Mouse (Mus musculus): ENCODE results near the gene Tspan18. TPM values are rescaled to one million over a fixed set of nuclear protein-coding genes. Genes with fewer than 3 reads are reported as not detected.

Gene Tspan18
- polyA plus RNA-seq, 1 experiment: 14.1 TPM

DNA sequence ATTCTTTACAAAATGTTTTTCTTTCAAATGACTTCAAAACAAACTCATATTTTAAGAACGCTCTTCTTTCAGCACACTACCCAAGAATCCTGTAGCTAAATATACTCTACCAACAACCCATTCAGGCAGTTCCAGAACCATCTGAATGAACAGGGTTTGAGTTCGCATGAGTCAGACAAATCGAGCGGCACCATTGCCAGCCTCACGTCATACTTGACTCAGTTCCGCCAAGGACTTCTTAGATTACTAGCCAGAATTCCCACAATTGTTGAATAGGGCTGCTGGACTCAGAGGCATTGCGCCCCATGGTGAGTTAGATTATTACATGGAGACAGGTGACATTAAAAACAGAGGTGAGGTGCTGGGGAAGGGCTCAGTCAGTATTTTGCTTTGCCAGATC lies 58.3 kb downstream of the Tspan18 start:
- no peaks in the 10 kb centered on the region for H3K36me3 ChIP-seq (ENCODE audit: control insufficient read depth, insufficient read depth, low read length)
- H3K4me3 ChIP-seq (ENCODE audit: low read depth, low read length): no peak overlapping the region
- no peak for TF ChIP-seq POLR2A (IDR thresholded peaks at IDR 0.05; ENCODE audit: low read depth, low read length)
- TF ChIP-seq CTCF (IDR thresholded peaks at IDR 0.05; ENCODE audit: extremely low read depth, insufficient read length, insufficient replicate concordance, low read depth, low read length): no peak
- 90% methylated on average over 7 of the region's 7 CpGs for WGBS
- H3K27me3 ChIP-seq (ENCODE audit: control insufficient read depth, insufficient read depth, low read length): no peaks in the 10 kb centered on the region
- no peak overlapping the region for H3K27ac ChIP-seq (ENCODE audit: insufficient read depth, low read depth, low read length)
- peaks cover 5% of the 10 kb centered on the region for H3K4me1 ChIP-seq (ENCODE audit: control insufficient read depth, insufficient read depth, insufficient read length, low read length)

DNA sequence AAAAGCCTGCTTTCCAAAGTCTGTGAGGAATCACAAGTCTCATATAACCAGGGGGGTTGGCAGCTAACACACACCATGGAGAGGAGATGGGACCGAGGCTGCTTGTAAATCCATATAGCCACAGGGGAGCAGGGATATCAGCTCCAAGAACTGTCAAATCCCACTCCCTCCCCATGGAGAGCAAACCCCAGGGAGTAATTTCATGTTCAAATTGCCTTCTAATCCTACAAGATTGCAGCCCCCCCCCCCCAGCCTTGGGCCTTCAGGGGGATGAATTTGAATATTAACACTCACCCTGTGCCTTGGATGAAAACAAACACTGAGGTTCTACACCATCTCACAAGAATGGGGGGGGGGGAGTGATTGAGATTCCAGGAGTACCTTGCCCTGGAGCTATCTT lies 60.4 kb downstream of the Tspan18 start:
- Histone ChIP-seq H3K4me3 (ENCODE audit: low read depth, low read length) (no peak overlapping the region), H3K27ac (ENCODE audit: insufficient read depth, low read depth, low read length) (no peak overlapping the region), H3K4me1 (ENCODE audit: control insufficient read depth, insufficient read depth, insufficient read length, low read length) (peaks cover 5% of the 10 kb centered on the region), H3K36me3 (ENCODE audit: control insufficient read depth, insufficient read depth, low read length) (no peaks in the 10 kb centered on the region), H3K27me3 (ENCODE audit: control insufficient read depth, insufficient read depth, low read length) (no peaks in the 10 kb centered on the region)
- 59% methylated on average over 1 of the region's 1 CpGs for WGBS
- TF ChIP-seq CTCF (IDR thresholded peaks at IDR 0.05; ENCODE audit: extremely low read depth, insufficient read length, insufficient replicate concordance, low read depth, low read length) (no peak), POLR2A (IDR thresholded peaks at IDR 0.05; ENCODE audit: low read depth, low read length) (no peak)

DNA sequence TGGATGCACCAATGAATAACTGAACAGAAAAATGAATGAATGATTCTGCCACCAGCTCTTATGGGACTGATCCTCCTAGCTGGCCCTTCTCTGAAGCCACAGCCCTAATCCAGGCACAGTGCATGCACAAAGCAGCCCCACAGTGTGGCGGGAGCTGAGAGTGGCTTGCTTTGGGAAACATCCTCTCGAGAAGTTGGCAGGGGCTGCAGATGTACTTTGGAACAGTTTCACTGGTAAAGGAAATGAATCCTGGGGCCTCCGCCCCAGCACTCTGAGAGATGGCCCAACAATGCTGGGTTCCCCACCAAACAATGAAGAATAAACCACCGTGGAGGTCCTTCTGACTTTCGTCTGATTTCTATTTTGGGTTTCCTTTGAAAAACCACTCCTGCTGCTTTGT lies 64.2 kb downstream of the Tspan18 start:
- no peak for TF ChIP-seq POLR2A (IDR thresholded peaks at IDR 0.05; ENCODE audit: low read depth, low read length)
- no peak for TF ChIP-seq CTCF (IDR thresholded peaks at IDR 0.05; ENCODE audit: extremely low read depth, insufficient read length, insufficient replicate concordance, low read depth, low read length)
- H3K36me3 ChIP-seq (ENCODE audit: control insufficient read depth, insufficient read depth, low read length): no peaks in the 10 kb centered on the region
- H3K27me3 ChIP-seq (ENCODE audit: control insufficient read depth, insufficient read depth, low read length): no peaks in the 10 kb centered on the region
- WGBS: 29% methylated on average over 5 of the region's 5 CpGs
- H3K4me1 ChIP-seq (ENCODE audit: control insufficient read depth, insufficient read depth, insufficient read length, low read length): no peaks in the 10 kb centered on the region
- no peak overlapping the region for H3K4me3 ChIP-seq (ENCODE audit: low read depth, low read length)
- H3K27ac ChIP-seq (ENCODE audit: insufficient read depth, low read depth, low read length): no peak overlapping the region

DNA sequence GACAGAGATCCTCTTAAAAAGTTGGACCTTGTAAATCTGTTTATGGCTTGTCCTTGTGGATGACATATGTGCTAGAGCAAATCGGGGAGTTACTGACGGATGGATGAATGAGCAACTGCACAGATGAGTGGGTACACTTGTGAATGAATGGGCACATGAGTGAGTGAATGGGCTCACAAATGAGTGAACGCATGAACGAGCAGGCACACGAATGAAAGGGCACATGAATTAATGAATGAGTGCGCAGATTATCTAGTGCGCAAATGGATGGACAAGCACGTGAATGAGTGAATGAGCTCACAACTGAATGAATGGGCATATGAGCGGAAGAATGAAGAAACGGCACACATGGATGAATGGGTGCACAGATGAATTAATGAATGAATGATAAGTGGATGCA lies 64.7 kb downstream of the Tspan18 start:
- no peaks in the 10 kb centered on the region for H3K27me3 ChIP-seq (ENCODE audit: control insufficient read depth, insufficient read depth, low read length)
- TF ChIP-seq POLR2A (IDR thresholded peaks at IDR 0.05; ENCODE audit: low read depth, low read length) (no peak), CTCF (IDR thresholded peaks at IDR 0.05; ENCODE audit: extremely low read depth, insufficient read length, insufficient replicate concordance, low read depth, low read length) (no peak)
- H3K4me3 ChIP-seq (ENCODE audit: low read depth, low read length): no peak overlapping the region
- H3K36me3 ChIP-seq (ENCODE audit: control insufficient read depth, insufficient read depth, low read length): no peaks in the 10 kb centered on the region
- WGBS: 93% methylated on average over 10 of the region's 10 CpGs
- H3K4me1 ChIP-seq (ENCODE audit: control insufficient read depth, insufficient read depth, insufficient read length, low read length): no peaks in the 10 kb centered on the region
- no peak overlapping the region for H3K27ac ChIP-seq (ENCODE audit: insufficient read depth, low read depth, low read length)

DNA sequence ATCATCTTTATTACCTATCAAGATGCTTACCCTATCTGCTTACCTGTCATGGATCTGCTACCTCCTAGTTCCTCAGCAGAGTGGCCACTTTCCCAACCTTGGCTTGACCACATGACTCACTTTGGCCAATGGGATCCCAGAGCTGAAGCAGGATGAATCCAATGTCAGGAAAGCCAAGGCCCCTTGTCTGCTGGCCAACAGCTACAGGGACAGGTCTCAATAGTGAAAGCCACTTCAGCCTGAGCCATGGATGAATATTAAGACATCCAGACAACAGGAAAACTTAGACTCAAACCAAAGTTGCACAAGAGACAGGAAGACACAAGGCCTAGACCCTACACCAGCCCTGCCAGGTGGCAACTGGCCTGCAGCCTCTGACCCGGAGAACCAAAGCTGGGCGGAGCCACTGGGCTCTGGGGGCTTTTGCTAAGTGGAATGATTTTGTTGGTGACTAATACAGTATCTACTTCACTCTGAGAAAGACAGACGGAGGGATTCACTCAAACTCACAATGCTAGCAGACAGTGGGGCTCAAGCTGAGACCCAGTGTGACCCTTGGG lies 65.5 kb downstream of the Tspan18 start:
- no peaks in the 10 kb centered on the region for H3K27me3 ChIP-seq (ENCODE audit: control insufficient read depth, insufficient read depth, low read length)
- TF ChIP-seq POLR2A (IDR thresholded peaks at IDR 0.05; ENCODE audit: low read depth, low read length) (no peak), CTCF (IDR thresholded peaks at IDR 0.05; ENCODE audit: extremely low read depth, insufficient read length, insufficient replicate concordance, low read depth, low read length) (no peak)
- no peaks in the 10 kb centered on the region for H3K4me1 ChIP-seq (ENCODE audit: control insufficient read depth, insufficient read depth, insufficient read length, low read length)
- no peak overlapping the region for H3K27ac ChIP-seq (ENCODE audit: insufficient read depth, low read depth, low read length)
- H3K4me3 ChIP-seq (ENCODE audit: low read depth, low read length): no peak overlapping the region
- H3K36me3 ChIP-seq (ENCODE audit: control insufficient read depth, insufficient read depth, low read length): no peaks in the 10 kb centered on the region
- WGBS: 74% methylated on average over 3 of the region's 3 CpGs

DNA sequence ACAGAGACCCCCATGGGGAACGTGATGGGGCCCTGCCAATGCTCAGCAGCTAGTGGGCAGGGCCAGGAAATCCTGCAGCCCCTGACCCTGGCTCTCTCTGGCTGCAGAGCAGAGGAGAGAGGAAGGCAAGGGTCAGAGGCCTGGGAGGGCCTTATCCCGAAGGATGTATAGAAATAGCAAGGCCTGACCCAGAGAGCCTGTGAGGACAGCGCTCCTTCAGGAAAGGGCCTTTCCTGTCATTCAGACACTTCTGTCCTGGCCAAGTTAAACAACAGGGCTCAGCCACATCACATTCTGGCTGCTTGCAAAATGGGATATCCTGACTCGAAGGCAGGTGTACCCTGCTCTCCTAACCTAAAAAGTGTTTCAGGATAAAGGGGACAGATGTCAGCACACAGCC lies 66.5 kb downstream of the Tspan18 start:
- H3K27me3 ChIP-seq (ENCODE audit: control insufficient read depth, insufficient read depth, low read length): no peaks in the 10 kb centered on the region
- no peak overlapping the region for H3K27ac ChIP-seq (ENCODE audit: insufficient read depth, low read depth, low read length)
- no peaks in the 10 kb centered on the region for H3K36me3 ChIP-seq (ENCODE audit: control insufficient read depth, insufficient read depth, low read length)
- 72% methylated on average over 4 of the region's 4 CpGs for WGBS
- no peak overlapping the region for H3K4me3 ChIP-seq (ENCODE audit: low read depth, low read length)
- no peaks in the 10 kb centered on the region for H3K4me1 ChIP-seq (ENCODE audit: control insufficient read depth, insufficient read depth, insufficient read length, low read length)
- no peak for TF ChIP-seq CTCF (IDR thresholded peaks at IDR 0.05; ENCODE audit: extremely low read depth, insufficient read length, insufficient replicate concordance, low read depth, low read length)
- no peak for TF ChIP-seq POLR2A (IDR thresholded peaks at IDR 0.05; ENCODE audit: low read depth, low read length)

DNA sequence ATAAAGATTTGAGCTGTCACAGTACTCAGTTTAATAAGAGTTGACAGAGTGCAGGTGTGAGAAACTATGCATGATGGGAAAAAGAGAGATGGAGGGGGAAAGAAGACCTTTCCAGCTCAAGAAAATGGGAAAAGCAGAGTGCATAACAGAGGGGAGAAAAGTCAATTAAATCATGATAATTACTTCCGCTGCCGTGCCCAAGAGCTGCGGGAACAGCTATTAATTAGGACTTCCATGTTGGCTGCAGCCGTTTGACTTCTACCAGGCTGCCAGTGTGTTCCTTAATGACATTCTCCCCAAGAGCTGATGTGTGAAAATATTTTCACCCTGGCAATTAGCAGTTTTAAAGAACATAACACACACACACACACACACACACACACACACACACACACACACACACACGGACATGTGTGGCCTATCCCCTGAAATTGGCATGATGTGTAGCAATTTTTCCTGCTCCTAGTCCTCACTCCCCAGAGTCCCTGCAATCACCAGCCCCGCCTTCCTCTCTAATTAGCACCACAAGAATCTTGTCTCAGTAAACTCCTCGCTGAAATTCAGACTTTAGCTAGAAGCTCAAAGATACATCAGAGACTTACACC lies 67.6 kb downstream of the Tspan18 start:
- Histone ChIP-seq H3K36me3 (ENCODE audit: control insufficient read depth, insufficient read depth, low read length) (no peaks in the 10 kb centered on the region), H3K27me3 (ENCODE audit: control insufficient read depth, insufficient read depth, low read length) (no peaks in the 10 kb centered on the region)
- no peak for TF ChIP-seq POLR2A (IDR thresholded peaks at IDR 0.05; ENCODE audit: low read depth, low read length)
- no peak for TF ChIP-seq CTCF (IDR thresholded peaks at IDR 0.05; ENCODE audit: extremely low read depth, insufficient read length, insufficient replicate concordance, low read depth, low read length)

More for the DNA sequence above, 67.6 kb downstream of the Tspan18 start:
- Histone ChIP-seq H3K27ac (ENCODE audit: insufficient read depth, low read depth, low read length) (no peak overlapping the region), H3K4me1 (ENCODE audit: control insufficient read depth, insufficient read depth, insufficient read length, low read length) (no peaks in the 10 kb centered on the region), H3K4me3 (ENCODE audit: low read depth, low read length) (no peak overlapping the region)
- 62% methylated on average over 7 of the region's 7 CpGs for WGBS
